Mouse (Mus musculus) kidney, adult 9 months (tissue): ENCODE measurements around the gene Rftn1.

ENCODE experiments used
- DNase-seq: peaks from one replicate; pipeline ENCODE4 v3.0.0; 2022

Gene Rftn1

DNA sequence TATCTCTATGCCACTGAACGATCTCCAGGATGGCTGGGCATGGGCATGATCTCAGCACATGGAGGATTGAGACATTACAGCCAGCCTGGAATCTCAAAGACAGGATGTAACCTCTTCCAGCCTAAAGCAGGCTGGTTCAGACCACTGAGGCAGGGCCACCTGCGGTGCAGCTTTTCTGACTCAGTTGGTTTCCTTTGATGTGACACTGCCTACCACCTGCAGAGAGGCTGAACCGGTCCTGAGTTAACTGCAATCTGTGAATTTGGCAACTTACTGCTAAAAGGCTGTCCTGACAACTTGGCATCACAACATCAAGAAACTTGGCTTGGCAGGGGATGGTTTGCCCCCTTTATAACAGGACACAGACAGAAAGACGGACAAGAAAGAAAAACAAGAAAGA is 103.6 kb downstream of the Rftn1 start:
- DNase-seq = no peak

DNA sequence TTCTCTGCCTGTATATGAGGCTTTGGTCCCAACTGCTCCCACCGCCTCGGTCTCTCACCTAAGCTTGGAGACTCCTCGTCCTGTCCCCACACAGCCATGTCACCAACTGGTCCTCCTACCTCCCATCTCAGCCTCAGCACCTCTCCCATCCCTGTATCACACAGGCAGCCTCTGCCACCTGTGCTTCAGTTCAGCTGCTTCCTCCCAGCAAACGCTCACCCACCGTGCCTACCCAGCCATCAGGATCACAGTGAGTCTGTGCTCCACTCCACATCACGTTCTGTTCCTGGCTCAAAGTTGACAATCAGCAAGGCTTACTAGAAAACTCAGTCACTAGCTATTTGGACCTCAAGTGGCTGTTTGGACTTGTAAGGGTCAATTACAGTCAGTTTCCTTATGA is 105.8 kb downstream of the Rftn1 start:
- no peak for DNase-seq

DNA sequence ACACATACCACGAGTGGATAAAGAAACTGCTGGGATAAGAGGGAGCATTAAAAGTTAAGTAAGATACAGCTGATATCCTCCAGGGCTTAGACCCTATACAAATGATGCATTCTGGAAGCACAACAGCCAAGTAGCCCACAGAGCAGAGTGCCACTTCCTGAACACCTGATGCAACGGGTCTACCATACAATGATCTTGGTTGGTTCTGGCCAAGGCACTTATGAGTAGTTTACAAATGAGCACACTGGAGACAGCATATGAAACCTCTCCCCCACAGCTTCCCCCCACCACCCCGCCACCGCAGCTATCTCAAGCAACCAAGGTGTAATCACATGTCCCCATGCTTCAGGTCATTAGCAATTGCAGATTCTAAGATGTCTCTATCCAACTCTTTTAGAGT is 106.5 kb downstream of the Rftn1 start:
- no peak for DNase-seq

DNA sequence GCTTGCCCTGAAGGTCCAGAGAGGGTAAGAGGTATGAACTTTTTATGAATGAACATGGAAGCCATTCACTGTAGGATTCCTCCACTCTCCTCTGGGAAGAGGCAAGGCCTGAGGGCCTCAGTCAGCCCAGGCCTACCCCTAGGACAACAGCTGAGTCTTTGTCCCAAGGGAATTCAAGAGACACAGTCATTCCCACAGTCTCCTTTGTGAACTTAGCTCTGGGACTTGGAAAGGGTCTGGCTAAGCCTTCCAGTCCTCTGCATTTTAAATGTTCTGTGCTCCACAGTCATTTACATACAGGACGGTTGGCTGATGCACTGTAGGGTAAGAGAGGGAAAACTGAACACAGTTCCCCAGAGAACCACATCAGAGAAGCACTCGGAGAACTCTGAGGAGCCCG is 107.5 kb downstream of the Rftn1 start:
- DNase-seq = no peak

DNA sequence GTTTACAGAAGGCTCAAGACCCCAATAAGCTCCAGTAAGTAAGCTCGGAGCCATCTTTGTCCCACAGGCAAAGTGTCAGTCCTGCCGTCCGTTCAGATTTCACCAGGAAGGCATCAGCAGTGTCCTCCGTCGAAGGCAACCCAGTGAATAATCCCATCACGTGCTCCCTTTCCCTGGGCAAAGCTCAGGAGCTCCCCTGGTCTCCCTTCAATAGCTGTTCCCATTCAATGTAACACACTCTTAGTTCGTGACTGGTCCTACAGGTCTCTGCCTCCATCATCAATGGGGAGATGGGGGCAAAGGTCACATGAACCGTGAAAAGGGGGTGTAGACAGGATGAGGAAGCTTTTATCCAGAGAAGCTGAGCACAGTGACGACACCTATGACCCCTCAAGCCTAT is 108.8 kb downstream of the Rftn1 start:
- DNase-seq = no peak

DNA sequence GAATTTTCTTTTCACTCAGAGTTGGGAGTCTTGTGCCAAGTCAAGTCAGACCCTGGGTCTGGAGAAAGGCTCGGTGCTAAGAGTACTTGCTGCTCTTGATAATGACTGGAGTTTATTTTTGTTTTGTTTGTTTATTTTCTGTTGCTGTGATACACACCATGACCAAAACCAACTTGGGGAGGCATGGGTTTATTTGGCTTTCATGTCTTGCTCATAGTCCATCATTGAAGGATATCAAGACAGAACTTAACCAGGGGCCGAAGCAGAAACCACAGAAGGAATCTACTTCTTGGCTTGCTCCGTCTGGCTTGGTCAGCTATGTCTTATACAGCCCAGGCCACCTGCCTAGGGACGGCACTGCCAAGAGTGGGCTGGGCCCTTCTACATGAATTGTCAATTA is 109.5 kb downstream of the Rftn1 start:
- no peak for DNase-seq

DNA sequence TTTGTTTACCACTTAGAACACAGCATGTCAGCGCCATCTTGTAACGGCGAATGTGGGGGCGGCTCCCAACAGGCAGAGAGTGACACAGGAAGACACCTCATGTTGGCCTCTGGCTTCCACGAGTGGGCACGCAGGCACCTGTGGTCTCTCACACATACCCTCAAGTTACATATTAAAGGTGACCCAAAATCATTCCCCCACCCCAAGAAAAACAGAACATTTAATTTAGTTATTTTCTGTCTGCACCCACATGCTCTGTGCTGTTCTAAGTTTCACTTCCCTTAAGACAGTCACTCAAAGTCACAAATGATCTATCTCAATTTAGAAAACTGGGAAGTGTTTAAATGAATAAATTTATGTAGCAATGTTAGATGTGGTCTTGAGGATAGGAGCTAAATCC is 111.7 kb downstream of the Rftn1 start:
- DNase-seq = no peak

DNA sequence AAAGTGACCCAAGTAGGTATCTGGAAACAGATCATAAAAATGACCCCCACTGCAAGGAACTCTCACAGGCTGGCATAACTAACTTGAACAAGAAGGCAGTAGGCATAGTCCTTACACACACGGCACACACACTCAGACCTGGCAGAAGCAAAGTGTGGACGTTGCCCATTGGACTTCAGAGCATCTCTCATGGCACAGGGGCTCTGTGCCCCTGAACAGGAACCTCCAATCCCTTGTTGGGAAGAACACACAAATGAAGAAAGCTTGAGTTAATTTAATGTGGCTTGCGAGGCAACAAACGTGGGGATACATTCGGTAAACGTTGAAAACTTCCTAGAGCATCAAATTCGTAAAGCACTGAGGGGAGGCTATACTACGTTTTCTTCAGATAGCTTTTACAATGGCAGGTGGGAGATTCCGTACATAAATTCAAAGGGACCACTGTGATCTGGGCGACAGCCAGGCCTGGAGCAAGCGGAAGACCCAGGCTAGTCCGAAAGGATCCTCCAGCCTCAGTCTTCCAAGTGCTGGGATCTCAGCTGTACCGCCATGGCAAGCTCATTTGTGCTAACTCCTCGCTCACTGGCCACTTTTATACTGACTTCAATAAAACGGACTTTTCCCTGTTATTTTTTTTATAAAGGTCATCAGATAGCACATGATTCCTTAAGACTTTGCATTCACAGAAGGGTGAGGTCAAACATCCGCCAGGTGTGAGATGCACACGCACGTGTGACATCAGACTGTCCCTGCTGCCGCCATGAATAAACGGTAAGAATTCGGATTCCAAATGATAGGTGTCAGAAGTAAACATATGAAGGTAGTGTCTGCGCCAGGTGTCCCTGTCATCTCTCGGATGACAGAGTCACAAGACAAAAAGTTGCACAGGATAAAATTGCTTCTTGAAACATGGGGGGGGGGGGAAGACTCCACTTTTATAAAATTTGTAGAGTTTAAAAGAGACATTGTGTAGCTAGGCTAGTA is 117.2 kb downstream of the Rftn1 start:
- DNase-seq = no peak

DNA sequence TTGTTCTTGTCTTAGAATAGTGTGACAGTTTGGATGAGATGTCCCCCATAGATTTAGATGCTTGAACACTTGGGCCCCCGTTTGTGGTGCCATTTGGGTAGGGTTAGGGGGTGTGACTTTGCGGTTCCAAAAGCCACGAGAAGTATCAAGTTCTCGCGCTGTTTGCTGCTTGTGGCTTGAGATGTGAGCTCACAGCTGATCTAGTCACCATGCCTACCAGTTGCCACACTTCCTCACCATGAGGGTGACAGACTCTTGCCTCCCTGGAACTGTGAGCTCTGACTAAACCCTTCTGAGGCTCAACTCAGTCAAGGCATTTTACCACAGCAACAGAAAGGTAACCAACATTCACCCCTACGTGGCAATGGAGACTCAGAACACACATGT is 118.9 kb downstream of the Rftn1 start:
- no peak for DNase-seq

DNA sequence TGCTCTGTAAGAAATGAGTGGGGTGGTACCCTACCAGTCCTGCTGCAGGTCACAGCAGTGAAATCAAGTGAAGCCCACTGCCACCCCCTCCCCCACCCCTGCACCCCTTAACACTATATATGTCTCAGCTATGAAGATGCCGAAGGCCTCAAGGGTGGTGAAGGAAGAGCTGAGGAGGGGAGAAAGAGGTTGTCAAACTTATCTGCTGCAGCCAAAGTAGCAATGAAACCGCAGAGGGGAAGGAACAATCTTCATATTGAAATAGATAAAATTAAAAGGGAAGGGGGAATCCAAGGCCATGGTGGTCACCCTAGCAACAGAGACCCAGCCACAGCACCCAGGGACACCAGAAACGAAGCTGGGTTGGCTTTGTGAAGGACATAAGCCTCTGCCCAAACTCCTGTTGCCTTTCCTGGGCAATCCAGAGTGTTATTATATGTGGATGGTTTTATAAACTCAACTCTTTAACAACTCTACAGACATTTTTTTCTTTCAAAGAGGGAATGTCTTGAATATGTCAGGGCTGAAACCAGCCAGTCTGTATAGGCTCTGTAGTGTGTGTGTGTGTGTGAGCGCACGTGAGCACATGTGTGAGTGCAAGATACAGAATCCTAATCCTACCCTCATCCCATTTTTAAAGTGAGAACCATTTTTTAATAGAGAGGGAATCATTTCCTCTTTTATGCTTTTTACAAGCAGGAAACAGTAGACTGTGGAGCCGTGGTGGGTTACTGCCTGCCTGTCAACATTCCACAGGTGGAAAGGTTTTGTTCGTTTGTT is 119.5 kb downstream of the Rftn1 start:
- DNase-seq = no peak

DNA sequence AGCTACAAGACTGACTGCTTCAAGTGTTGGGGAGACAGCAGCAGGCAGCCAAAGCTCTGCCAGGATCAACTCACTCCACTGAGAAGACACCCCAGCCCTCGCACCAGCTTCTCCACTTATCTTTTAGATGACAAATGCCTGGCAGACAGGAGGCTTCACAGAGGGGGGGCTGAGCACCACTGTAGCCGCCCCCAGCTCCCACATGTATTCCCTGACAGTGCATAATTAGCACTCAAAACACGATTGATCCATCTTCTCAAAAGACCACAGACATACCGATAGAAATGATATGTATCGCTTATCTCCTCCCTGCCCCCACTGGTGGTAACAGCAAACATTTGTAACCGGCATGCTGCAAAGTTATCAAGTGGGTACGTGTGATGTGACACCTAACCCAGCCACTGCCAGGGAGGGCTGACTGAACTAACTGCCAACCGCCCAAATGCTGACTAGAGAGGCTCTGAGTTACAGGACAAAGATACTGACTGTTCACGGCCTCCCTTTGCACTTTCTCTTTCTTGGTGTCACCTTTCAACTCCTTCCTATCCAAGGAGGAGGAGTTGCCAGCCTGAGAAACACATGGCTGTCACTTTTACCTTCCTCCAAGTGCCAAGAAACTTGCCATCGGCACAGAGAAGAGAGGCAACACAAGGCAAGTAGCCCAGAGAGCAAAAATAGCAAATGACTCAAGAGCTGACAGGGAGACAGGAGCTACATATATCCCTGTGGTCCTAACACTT is 120.4 kb downstream of the Rftn1 start:
- no peak for DNase-seq

DNA sequence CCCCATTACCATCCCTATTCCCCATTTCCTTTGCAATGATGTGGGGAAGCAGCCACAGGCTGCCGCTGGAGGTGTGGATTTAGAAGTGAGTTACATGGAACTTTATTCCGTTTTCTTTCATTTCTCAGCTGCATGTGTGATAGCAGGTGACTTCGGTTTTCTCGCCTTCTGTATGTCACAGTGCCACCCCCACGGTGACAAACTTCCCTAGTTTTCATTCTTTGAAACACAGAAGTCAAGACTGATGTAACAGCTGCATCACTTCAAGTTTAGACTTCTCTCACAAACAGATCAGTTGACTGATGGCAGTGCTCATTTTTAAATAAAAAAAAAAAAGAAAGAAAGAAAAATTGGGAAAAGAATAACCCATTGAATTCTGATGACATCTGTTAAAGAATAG is 121.3 kb downstream of the Rftn1 start:
- no peak for DNase-seq

DNA sequence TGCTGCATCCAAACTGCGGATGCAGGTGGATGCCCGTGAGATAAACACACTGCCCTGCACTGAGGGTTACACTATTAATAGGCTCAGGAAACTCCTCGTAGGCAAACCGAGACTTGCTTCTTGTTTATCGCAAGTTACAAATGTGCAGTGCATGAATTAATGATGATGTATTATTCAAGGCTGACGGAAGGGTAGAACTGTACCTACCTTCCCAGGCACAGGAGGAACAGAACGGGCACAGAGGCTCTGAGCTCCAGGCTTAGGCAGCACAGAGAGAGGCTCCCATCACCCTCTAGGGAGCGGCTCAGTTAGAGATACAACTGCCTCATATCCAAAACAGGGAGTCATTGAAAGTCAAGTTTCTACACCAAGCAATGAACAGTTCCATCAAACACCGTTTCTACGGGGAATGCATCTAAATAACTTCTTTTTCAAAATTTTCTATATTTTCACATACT is 121.8 kb downstream of the Rftn1 start:
- DNase-seq = no peak

DNA sequence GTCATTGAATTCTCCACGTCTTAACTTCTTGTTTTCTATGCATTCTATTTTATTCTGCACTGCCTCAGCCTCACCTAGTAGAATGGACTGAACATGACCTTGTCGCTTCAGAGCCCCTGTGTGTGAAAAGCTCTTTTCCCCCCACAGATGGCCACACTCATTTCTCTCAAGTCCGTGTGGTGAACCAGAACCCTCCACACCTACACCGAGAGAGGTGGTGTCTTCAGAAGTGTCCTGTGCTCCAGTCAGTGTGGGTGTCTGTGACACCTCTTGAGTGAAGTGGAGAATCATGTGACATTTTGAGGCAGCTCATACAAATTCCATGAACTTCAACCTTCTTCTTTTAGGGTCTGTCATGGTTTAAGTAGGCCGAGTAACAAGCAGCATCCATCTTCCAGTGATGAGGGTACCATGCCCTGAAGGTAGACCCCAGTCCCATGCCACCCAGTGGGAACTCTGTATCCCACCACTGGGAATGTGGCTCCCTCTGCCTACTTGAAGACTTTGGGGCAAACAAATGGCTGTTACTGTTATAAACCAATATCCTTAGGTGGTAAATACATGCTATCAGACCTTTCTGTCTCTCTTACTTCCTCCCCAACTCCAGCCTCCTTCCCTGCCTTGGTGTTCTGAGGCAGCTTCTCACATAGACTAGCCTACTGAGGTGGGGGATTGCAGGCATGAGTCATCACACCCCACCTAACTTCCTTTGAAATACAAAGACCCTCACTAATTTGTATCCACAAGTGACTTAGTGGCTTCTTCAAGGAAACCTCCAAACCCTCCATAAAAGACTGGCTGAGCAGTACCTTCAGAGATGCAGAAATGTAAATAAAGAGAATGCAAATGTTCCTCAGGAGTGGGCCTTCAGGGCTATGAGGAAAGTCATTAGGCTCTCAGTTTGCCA is 122.4 kb downstream of the Rftn1 start:
- DNase-seq = no peak

DNA sequence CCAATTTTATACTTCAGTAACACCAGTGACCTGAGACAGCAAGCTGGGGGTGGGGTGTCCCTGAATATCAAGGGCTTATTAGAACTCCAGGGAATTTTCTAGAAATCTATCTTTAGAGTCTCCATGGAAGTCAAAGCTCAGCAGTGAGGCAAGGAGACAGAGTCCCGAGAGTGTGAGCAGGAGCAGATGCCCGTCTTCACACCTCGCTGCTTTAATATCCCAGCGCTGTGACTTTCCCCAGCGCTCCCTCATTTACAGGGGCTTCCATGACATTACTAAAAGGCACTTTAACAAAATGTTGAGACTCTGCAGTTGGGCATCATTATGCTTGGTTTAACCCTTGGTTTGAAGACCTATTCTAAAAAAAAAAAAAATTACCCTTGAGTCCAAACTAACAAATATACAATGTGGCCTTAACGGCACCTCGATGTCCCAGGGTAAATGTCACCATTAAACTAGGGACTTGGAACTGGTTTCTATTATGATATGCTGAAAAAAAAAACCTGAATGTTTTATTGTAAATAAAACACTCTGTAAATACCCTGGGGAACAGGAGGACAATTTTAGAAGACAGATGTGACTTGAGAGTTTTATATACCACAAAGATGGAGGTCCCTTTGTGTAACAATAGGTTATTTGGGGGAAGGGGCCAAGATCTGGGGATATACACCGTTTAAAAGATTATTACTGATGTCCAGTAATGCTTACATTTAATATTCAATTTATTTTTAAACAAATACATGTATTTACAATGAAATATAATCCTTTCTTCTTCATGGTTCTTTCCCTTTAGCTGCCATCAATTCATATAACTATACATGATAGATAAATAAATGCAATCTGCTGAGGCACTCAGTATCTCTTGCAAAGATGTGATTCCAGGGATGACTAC is 123.4 kb downstream of the Rftn1 start:
- DNase-seq = no peak

DNA sequence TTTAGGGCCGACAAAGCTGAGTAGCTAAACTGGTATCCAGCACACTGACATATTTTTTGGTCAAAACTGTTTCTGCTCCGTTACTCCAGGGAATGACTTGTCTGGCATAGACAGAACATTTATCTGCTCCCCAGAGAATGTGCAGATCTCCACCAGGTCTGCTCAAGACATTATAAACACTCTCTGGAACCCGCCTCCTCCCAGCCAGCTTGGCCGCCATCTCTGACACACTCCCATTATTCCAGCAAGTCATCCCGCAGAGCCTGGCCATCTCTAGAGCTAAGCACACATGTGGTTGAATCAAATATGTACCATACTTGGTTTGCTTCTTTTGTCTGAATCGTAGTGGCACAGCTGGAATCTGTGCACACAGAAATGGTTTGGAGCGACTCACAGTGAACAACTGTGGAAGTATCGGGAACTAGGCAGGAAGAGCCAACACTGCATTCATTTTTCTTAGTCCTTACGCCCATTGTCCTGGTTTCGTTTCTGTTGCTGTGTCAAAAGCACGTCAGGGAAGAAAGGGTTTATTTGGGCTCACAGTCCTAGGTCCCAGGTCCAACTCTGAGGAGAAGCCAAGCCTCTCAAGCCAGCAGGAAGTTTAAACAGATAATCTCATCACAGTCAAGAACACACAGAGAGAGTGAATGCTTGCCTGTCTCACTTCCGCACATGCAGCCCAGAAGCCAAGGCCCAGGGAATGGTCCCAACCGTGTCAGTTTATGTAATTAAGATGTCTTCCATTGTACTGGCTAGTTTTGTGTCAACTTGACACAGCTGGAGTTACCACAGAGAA is 126.4 kb downstream of the Rftn1 start:
- no peak for DNase-seq

DNA sequence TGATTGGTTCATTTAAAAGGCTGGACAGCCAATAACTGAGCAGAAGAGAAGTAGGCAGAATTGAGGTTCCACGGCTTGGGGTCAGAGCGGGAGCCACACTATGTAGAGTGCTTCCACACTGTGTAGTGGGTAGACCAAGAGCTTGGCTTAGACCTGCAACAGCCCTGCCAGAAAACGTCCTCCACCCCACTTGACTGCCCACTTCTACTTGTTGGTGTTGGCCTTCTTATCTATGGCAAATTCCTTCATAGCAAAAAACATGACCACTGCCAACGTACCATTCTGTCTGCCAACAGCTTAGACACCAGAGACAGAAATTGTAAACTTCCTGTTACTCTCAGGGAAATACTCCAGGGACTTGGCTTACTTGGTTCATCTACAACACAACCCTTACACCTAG is 127.8 kb downstream of the Rftn1 start:
- no peak for DNase-seq

DNA sequence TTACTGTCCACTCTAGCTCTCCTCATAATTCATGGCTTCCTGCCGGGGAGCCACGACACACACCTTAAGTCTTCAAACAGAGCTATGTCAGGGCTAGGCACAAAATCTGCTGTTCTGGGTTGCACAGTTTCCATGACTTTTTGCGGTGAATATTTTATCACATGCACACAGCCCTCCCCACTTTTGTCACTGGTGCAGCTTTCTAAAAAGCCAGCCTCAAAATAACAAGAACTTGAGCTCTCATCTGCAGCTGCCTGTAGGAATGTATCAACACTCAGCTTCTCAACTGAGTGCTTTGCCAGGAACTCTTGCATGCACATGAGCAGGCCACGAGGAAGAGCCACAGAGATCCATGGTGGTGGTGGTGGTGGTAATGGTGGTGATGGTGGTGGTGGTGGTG is 129.0 kb downstream of the Rftn1 start:
- DNase-seq = no peak

DNA sequence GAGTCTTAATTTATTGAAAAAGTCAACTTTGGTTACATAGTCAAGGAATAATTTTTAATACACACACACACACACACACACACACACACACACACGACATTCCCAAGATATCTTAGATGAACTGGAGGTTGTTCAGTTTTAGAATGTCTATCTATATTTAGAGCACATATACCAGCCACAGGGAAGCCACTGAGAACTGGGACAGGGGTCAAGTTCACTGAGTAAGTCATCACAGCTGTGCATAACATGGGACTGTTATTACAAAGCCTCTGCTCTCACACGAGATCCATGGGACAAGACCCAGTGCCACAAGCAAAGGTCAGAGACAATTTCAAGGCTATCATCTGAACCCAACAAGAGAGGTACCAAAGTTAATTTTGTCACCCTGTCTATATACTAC is 130.3 kb downstream of the Rftn1 start:
- no peak for DNase-seq

DNA sequence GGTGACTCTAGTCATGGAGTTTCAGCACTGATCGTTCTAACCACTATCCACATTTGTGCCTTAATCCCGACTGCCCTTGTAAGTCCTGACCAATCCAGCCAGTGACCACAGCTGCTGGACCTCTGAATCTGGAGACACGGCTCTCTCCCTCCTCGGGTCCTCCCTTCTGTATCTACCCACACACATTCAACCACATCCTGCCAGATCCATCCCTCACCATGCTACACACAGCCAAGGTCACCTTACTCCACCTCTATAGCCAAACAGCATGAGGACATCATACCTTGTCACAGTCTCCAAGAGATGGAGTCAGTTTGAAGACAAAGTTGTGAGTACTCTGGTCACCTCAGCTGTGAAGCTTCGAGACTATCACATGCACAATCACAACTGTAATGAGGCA is 131.1 kb downstream of the Rftn1 start:
- no peak for DNase-seq
